Mouse (Mus musculus): ENCODE results near the gene Xlr4b. TPM values are rescaled to one million over a fixed set of nuclear protein-coding genes. Genes with fewer than 3 reads are reported as not detected.
"Not testable (repeated sequence)": the region's sequence is repeated elsewhere in the genome, so short reads cannot be mapped to it uniquely, and the experiment has no call there.

Gene Xlr4b
- 1.1 TPM in 1 of 2 replicates, not detected in the other for polyA plus RNA-seq (2014; fragmentation: Nextera tagmentation; extraction: Ambion mirVana)

GRCm38 (mm10) chrX:73213819-73214564, at the start of gene Xlr4b:
TSS of gene Xlr4b (plus strand) at chrX:73214333.
- WGBS = 74% methylated on average over 10 of the region's 19 CpGs
- not testable (repeated sequence) for ATAC-seq (replicated peaks; ENCODE audit: insufficient number of reproducible peaks, low FRiP score, low TSS enrichment, low read depth); H3K9me3 ChIP-seq (replicated peaks; ENCODE audit: control insufficient read depth, low read length); H3K4me1 ChIP-seq (ENCODE audit: control insufficient read depth, insufficient read depth, low read length); H3K27ac ChIP-seq (replicated peaks; ENCODE audit: low read depth, low read length); DNase-seq (ENCODE audit: low spot score); H3K4me2 ChIP-seq (ENCODE audit: low read depth, low read length); H3K4me3 ChIP-seq (ENCODE audit: low read depth, low read length); H3K36me3 ChIP-seq (replicated peaks; ENCODE audit: control insufficient read depth, insufficient read depth, low read depth, low read length); H3K27me3 ChIP-seq (ENCODE audit: control insufficient read depth, insufficient read depth, low read length); H3K9ac ChIP-seq (replicated peaks; ENCODE audit: low read length)

DNA sequence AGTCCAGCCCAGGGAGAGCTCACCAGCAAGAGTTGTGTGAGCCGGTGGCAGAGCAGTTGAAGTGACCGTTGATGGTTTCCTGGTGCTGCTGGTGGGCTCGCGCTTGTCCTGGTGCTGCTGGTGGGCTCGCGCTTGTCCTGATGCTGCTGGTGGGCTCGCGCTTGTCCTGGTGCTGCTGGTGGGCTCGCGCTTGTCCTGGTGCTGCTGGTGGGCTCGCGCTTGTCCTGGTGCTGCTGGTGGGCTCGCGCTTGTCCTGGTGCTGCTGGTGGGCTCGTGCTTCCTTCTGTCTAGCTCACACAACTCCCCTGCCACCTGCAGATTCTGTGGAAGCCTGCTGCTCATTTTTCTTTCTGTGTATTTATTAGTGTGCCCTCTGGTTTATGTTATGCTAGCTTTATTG, 37.2 kb upstream of the Xlr4b start, which contains the start of gene Spin2d:
TSS of gene Spin2d (minus strand) at position 101 of the 400 bp plus-strand sequence.
- not testable (repeated sequence) for H3K9me3 ChIP-seq (replicated peaks; ENCODE audit: control insufficient read depth, low read length); H3K4me2 ChIP-seq (ENCODE audit: low read depth, low read length); H3K27me3 ChIP-seq (ENCODE audit: control insufficient read depth, insufficient read depth, low read length); ATAC-seq (replicated peaks; ENCODE audit: insufficient number of reproducible peaks, low FRiP score, low TSS enrichment, low read depth); H3K4me3 ChIP-seq (ENCODE audit: low read depth, low read length); H3K4me1 ChIP-seq (ENCODE audit: control insufficient read depth, insufficient read depth, low read length); H3K9ac ChIP-seq (replicated peaks; ENCODE audit: low read length); H3K27ac ChIP-seq (replicated peaks; ENCODE audit: low read depth, low read length); H3K36me3 ChIP-seq (replicated peaks; ENCODE audit: control insufficient read depth, insufficient read depth, low read depth, low read length); DNase-seq (ENCODE audit: low spot score)
- WGBS = 82% methylated on average over 4 of the region's 15 CpGs

DNA sequence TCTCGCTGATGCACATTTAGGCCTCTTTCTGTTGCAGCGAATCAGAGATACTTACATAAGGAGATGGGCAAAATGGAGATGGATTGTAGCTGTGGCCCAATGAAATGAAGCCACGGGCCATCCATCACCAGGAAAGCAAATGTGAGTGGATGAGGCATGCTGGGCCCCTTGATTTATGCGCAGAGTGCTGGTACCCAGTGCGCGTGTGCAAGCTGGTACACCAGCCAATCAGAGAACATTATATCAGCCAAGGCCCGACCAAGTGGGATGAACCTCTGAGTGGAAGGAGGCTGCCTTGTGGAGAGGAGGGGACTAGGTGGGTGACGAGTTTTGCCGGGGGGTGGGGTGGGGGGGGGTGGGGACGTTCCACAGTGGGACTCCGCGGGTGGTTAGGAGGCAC, 22.2 kb upstream of the Xlr4b start, which contains the start of gene Xlr3b:
TSS of gene Xlr3b (plus strand) at position 274 of the 400 bp plus-strand sequence.
- not testable (repeated sequence) for H3K9ac ChIP-seq (replicated peaks; ENCODE audit: low read length); H3K4me3 ChIP-seq (ENCODE audit: low read depth, low read length); H3K27ac ChIP-seq (replicated peaks; ENCODE audit: low read depth, low read length); H3K4me1 ChIP-seq (ENCODE audit: control insufficient read depth, insufficient read depth, low read length); H3K36me3 ChIP-seq (replicated peaks; ENCODE audit: control insufficient read depth, insufficient read depth, low read depth, low read length); H3K4me2 ChIP-seq (ENCODE audit: low read depth, low read length); H3K27me3 ChIP-seq (ENCODE audit: control insufficient read depth, insufficient read depth, low read length); ATAC-seq (replicated peaks; ENCODE audit: insufficient number of reproducible peaks, low FRiP score, low TSS enrichment, low read depth); H3K9me3 ChIP-seq (replicated peaks; ENCODE audit: control insufficient read depth, low read length); DNase-seq (ENCODE audit: low spot score)
- WGBS = 70% methylated on average over 9 of the region's 12 CpGs

- WGBS = 68% methylated on average over 1 of the region's 1 CpGs
- 0 out of 2 replicates have a peak, but pooled peaks cover 2% of the 10 kb centered on the region for H3K27me3 ChIP-seq (ENCODE audit: control insufficient read depth, insufficient read depth, low read length)
- no peaks in the 10 kb centered on the region for H3K4me1 ChIP-seq (ENCODE audit: control insufficient read depth, insufficient read depth, low read length)
- H3K36me3 ChIP-seq (replicated peaks; ENCODE audit: control insufficient read depth, insufficient read depth, low read depth, low read length) = no peaks in the 10 kb centered on the region
- ATAC-seq (replicated peaks; ENCODE audit: insufficient number of reproducible peaks, low FRiP score, low TSS enrichment, low read depth) = no peak
- no peak for DNase-seq (ENCODE audit: low spot score)
- no peak overlapping the region for H3K4me2 ChIP-seq (ENCODE audit: low read depth, low read length)
- no peak overlapping the region for H3K27ac ChIP-seq (replicated peaks; ENCODE audit: low read depth, low read length)
- H3K9ac ChIP-seq (replicated peaks; ENCODE audit: low read length) = no peak overlapping the region
- no peak overlapping the region for H3K4me3 ChIP-seq (ENCODE audit: low read depth, low read length)
- no peaks in the 10 kb centered on the region for H3K9me3 ChIP-seq (replicated peaks; ENCODE audit: control insufficient read depth, low read length)
Measured at GRCm38 (mm10) chrX:73225365-73225764, 11.2 kb downstream of the Xlr4b start.

DNA sequence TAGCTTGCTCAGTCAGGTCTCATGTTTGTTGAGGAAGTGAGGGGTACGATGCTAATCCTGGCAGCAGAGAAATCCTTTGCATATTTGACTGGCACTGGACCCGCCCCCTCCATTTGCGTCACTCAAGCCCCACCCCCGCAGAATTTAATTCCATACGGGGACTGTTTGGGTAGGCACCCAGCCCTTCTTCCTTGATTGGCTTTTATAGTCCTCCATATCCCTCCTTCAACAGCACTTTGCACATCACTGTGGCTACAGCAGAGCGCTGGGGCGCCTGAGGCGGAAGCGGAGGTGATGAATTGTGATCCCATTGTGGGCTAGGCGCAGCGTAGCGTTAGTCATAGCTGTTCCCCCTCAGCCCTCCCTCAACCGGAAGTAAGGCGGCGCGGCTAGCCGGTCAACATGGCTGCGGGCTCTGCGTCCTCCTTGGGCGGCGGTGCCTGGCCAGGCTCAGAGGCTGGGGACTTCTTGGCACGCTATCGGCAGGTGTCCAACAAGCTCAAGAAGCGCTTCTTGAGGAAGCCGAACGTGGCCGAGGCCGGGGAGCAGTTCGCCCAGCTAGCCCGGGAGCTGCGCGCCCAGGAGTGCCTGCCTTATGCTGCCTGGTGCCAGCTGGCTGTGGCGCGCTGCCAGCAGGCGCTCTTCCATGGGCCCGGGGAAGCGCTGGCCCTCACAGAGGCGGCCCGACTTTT, 13.9 kb downstream of the Xlr4b start, which contains the start of gene F8a:
TSS of gene F8a (plus strand) at position 378 of the 692 bp plus-strand sequence.
- H3K9ac ChIP-seq (replicated peaks; ENCODE audit: low read length) = peak within 1 kb of the TSS; percentile 62
- peak; percentile 77 for DNase-seq (ENCODE audit: low spot score)
- H3K36me3 ChIP-seq (replicated peaks; ENCODE audit: control insufficient read depth, insufficient read depth, low read depth, low read length) = no peaks in the 10 kb centered on the region
- peak within 1 kb of the TSS; percentile 35 for H3K27ac ChIP-seq (replicated peaks; ENCODE audit: low read depth, low read length)
- no peaks in the 10 kb centered on the region for H3K9me3 ChIP-seq (replicated peaks; ENCODE audit: control insufficient read depth, low read length)
- H3K4me1 ChIP-seq (ENCODE audit: control insufficient read depth, insufficient read depth, low read length) = no peaks in the 10 kb centered on the region
- peak within 1 kb of the TSS; percentile 55 for H3K4me3 ChIP-seq (ENCODE audit: low read depth, low read length)
- peak within 1 kb of the TSS; percentile 76 for H3K4me2 ChIP-seq (ENCODE audit: low read depth, low read length)
- H3K27me3 ChIP-seq (ENCODE audit: control insufficient read depth, insufficient read depth, low read length) = 0 out of 2 replicates have a peak, but pooled peaks cover 2% of the 10 kb centered on the region
- WGBS = 24% methylated on average over 32 of the region's 39 CpGs
- ATAC-seq (replicated peaks; ENCODE audit: insufficient number of reproducible peaks, low FRiP score, low TSS enrichment, low read depth) = peak; percentile 92

GRCm38 (mm10) chrX:73228606-73229214, 14.6 kb downstream of the Xlr4b start:
- H3K27me3 ChIP-seq (ENCODE audit: control insufficient read depth, insufficient read depth, low read length) = 0 out of 2 replicates have a peak, but pooled peaks cover 2% of the 10 kb centered on the region
- H3K36me3 ChIP-seq (replicated peaks; ENCODE audit: control insufficient read depth, insufficient read depth, low read depth, low read length) = no peaks in the 10 kb centered on the region
- H3K4me2 ChIP-seq (ENCODE audit: low read depth, low read length) = peak overlapping the region; percentile 76
- H3K4me3 ChIP-seq (ENCODE audit: low read depth, low read length) = peak overlapping the region; percentile 55
- no peaks in the 10 kb centered on the region for H3K4me1 ChIP-seq (ENCODE audit: control insufficient read depth, insufficient read depth, low read length)
- H3K9ac ChIP-seq (replicated peaks; ENCODE audit: low read length) = peak overlapping the region; percentile 62
- 18% methylated on average over 32 of the region's 51 CpGs for WGBS
- ATAC-seq (replicated peaks; ENCODE audit: insufficient number of reproducible peaks, low FRiP score, low TSS enrichment, low read depth) (peak; percentile 71), DNase-seq (ENCODE audit: low spot score) (peak; percentile 5)
- H3K27ac ChIP-seq (replicated peaks; ENCODE audit: low read depth, low read length) = peak overlapping the region; percentile 35
- H3K9me3 ChIP-seq (replicated peaks; ENCODE audit: control insufficient read depth, low read length) = no peaks in the 10 kb centered on the region

DNA sequence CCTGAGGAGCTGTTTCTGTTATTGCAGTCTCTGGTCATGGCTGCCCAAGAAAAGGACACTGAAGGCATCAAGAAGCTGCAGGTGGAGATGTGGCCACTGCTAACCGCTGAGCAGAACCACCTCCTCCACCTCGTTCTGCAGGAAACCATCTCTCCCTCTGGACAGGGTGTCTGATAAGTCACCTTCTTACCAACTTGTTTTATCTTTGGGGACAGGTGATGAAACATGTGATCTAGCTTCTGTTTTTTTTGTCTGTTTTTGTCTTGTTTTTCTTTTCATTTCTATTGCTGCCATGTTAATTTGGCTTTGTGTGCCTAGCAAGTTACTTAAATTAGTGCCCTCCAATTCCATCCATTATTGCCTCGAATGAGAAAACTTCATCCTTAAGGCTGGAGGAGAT, 15.2 kb downstream of the Xlr4b start:
- Histone ChIP-seq H3K4me3 (ENCODE audit: low read depth, low read length) (peak overlapping the region; percentile 55), H3K9me3 (replicated peaks; ENCODE audit: control insufficient read depth, low read length) (no peaks in the 10 kb centered on the region), H3K9ac (replicated peaks; ENCODE audit: low read length) (peak overlapping the region; percentile 62), H3K27me3 (ENCODE audit: control insufficient read depth, insufficient read depth, low read length) (0 out of 2 replicates have a peak, but pooled peaks cover 2% of the 10 kb centered on the region), H3K4me2 (ENCODE audit: low read depth, low read length) (peak overlapping the region; percentile 76), H3K27ac (replicated peaks; ENCODE audit: low read depth, low read length) (no peak overlapping the region), H3K36me3 (replicated peaks; ENCODE audit: control insufficient read depth, insufficient read depth, low read depth, low read length) (no peaks in the 10 kb centered on the region), H3K4me1 (ENCODE audit: control insufficient read depth, insufficient read depth, low read length) (no peaks in the 10 kb centered on the region)
- WGBS = 41% methylated on average over 3 of the region's 3 CpGs
- no peak for DNase-seq (ENCODE audit: low spot score)
- ATAC-seq (replicated peaks; ENCODE audit: insufficient number of reproducible peaks, low FRiP score, low TSS enrichment, low read depth) = no peak

All from embryonic facial prominence, embryonic 11.5 days (tissue).